Comparison of ENCODE assay signal across 12 mouse cellular contexts in the genomic region with DNA sequence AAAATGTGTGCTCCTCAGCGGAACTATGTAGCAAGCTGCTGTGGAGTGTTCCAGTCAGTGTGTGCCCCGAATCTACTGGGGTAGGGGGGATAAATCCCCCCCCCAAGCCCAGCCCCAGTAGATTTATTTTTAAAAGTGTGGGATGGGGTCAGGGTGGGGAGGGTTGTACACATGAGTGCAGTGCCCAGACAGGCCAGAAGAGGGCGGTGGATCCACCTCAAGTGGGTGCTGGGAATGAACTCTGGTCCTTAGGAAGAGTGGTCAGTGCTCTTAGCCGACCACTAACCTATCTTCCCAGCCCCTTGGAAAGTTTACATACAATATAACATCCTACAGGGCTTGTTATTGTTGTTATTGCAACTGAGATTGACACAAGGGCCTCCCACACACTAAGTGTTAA. TPM values are rescaled to one million over a fixed set of nuclear protein-coding genes. Genes with fewer than 3 reads are reported as not detected.
DNase-seq lines count a peak whose midpoint lies in the region; ATAC-seq and TF ChIP-seq lines count a peak whose summit lies in the region.
"Had no signal": no experiment of that assay in that cellular context is flagged by ENCODE, and none has a peak within 500 bp of the region (broad histone marks: within the 10 kb centered on the region; RNA-seq: fewer than 3 reads in every experiment).

No protein-coding gene starts in this region.

- no peaks in the 10 kb centered on the region for H3K36me3 ChIP-seq in hindbrain, postnatal 0 days (ENCODE audit: insufficient read depth, low read length)
- H3K36me3 ChIP-seq in hindbrain, embryonic 14.5 days (replicated peaks; ENCODE audit: control insufficient read depth, insufficient read depth) = no peaks in the 10 kb centered on the region
- H3K36me3 ChIP-seq in spleen, adult 2 months (ENCODE audit: control insufficient read depth, insufficient read depth, low read length) = no peaks in the 10 kb centered on the region
- no peaks in the 10 kb centered on the region for H3K36me3 ChIP-seq in hindbrain, embryonic 11.5 days (ENCODE audit: control insufficient read depth, insufficient read depth, low read length)
- H3K36me3 ChIP-seq: embryonic facial prominence, embryonic 13.5 days; hindbrain, embryonic 13.5 days; stomach, embryonic 15.5 days had no signal

- no peak overlapping the region for H3K4me2 ChIP-seq in hindbrain, postnatal 0 days (ENCODE audit: low read depth, low read length)
- H3K4me2 ChIP-seq in hindbrain, embryonic 14.5 days (replicated peaks) = no peak overlapping the region
- H3K4me2 ChIP-seq in hindbrain, embryonic 11.5 days (replicated peaks; ENCODE audit: low read depth, low read length) = no peak overlapping the region
- H3K4me2 ChIP-seq: embryonic facial prominence, embryonic 13.5 days; hindbrain, embryonic 13.5 days; stomach, embryonic 15.5 days had no signal

- ATAC-seq in hindbrain, postnatal 0 days = no peak
- ATAC-seq in hindbrain, embryonic 14.5 days (ENCODE audit: low FRiP score) = no peak
- ATAC-seq in hindbrain, embryonic 11.5 days (ENCODE audit: low FRiP score) = no peak

- no peak overlapping the region for H3K4me3 ChIP-seq in hindbrain, postnatal 0 days (ENCODE audit: low read length)
- no peak overlapping the region for H3K4me3 ChIP-seq in hindbrain, embryonic 14.5 days (replicated peaks; ENCODE audit: low read length)
- H3K4me3 ChIP-seq in spleen, adult 2 months (ENCODE audit: extremely low read depth, insufficient read depth, insufficient read length) = no peak overlapping the region
- no peak overlapping the region for H3K4me3 ChIP-seq in bone marrow macrophage, adult 2 months (ENCODE audit: insufficient read depth, low read length)
- H3K4me3 ChIP-seq in hindbrain, embryonic 11.5 days (ENCODE audit: low read depth, low read length) = no peak overlapping the region
- H3K4me3 ChIP-seq: embryonic facial prominence, embryonic 13.5 days; hindbrain, embryonic 13.5 days; stomach, embryonic 15.5 days had no signal

- peak; percentile 32; the same call in 1 of the 2 replicates for TF ChIP-seq CTCF in hindbrain, postnatal 0 days (IDR thresholded peaks at IDR 0.05; ENCODE audit: low read depth)
- peak; percentile 46; the same call in 1 of the 2 replicates for TF ChIP-seq CTCF in spleen, adult 2 months (IDR thresholded peaks at IDR 0.05; ENCODE audit: extremely low read depth, insufficient read depth, insufficient read length, insufficient replicate concordance)
- TF ChIP-seq CTCF in bone marrow macrophage, adult 2 months (IDR thresholded peaks at IDR 0.05; ENCODE audit: low read depth, low read length) = peak; percentile 66

- no peaks in the 10 kb centered on the region for H3K9me3 ChIP-seq in hindbrain, postnatal 0 days (ENCODE audit: low read length)
- no peaks in the 10 kb centered on the region for H3K9me3 ChIP-seq in hindbrain, embryonic 14.5 days (ENCODE audit: control insufficient read depth, low read length)
- H3K9me3 ChIP-seq in hindbrain, embryonic 11.5 days (ENCODE audit: control insufficient read depth, low read length) = no peaks in the 10 kb centered on the region
- H3K9me3 ChIP-seq: embryonic facial prominence, embryonic 13.5 days; hindbrain, embryonic 13.5 days; stomach, embryonic 15.5 days had no signal

- no peak for TF ChIP-seq POLR2A in spleen, adult 2 months (IDR thresholded peaks at IDR 0.05; ENCODE audit: low read depth, low read length)
- TF ChIP-seq POLR2A in bone marrow macrophage, adult 2 months (IDR thresholded peaks at IDR 0.05; ENCODE audit: borderline replicate concordance, low read depth, low read length) = no peak

- no peaks in the 10 kb centered on the region for H3K27me3 ChIP-seq in hindbrain, postnatal 0 days (ENCODE audit: insufficient read depth, low read length)
- H3K27me3 ChIP-seq in hindbrain, embryonic 14.5 days (ENCODE audit: control insufficient read depth, insufficient read depth, low read length) = no peaks in the 10 kb centered on the region
- H3K27me3 ChIP-seq in spleen, adult 2 months (ENCODE audit: control insufficient read depth, insufficient read depth, low read length) = no peaks in the 10 kb centered on the region
- H3K27me3 ChIP-seq in hindbrain, embryonic 11.5 days (ENCODE audit: control insufficient read depth, insufficient read depth, low read length) = no peaks in the 10 kb centered on the region
- H3K27me3 ChIP-seq: embryonic facial prominence, embryonic 13.5 days; hindbrain, embryonic 13.5 days; stomach, embryonic 15.5 days had no signal

- H3K9ac ChIP-seq in hindbrain, postnatal 0 days (replicated peaks; ENCODE audit: low read length) = no peak overlapping the region
- H3K9ac ChIP-seq in hindbrain, embryonic 14.5 days = no peak overlapping the region
- no peak overlapping the region for H3K9ac ChIP-seq in hindbrain, embryonic 11.5 days (ENCODE audit: low read depth, low read length)
- H3K9ac ChIP-seq: embryonic facial prominence, embryonic 13.5 days; hindbrain, embryonic 13.5 days; stomach, embryonic 15.5 days had no signal

- H3K4me1 ChIP-seq in hindbrain, postnatal 0 days (ENCODE audit: insufficient read depth, low read length) = no peaks in the 10 kb centered on the region
- peaks cover under 1% of the 10 kb centered on the region; the same call in 1 of the 2 replicates for H3K4me1 ChIP-seq in hindbrain, embryonic 14.5 days (replicated peaks; ENCODE audit: control insufficient read depth, insufficient read depth, low read length)
- no peaks in the 10 kb centered on the region for H3K4me1 ChIP-seq in spleen, adult 2 months (ENCODE audit: control insufficient read depth, insufficient read depth, insufficient read length)
- peaks cover 2% of the 10 kb centered on the region; the same call in 1 of the 2 replicates for H3K4me1 ChIP-seq in bone marrow macrophage, adult 2 months (ENCODE audit: control insufficient read depth, insufficient read depth, low read length)
- no peaks in the 10 kb centered on the region for H3K4me1 ChIP-seq in hindbrain, embryonic 11.5 days (replicated peaks; ENCODE audit: control insufficient read depth, insufficient read depth, low read length)
- H3K4me1 ChIP-seq: embryonic facial prominence, embryonic 13.5 days; stomach, embryonic 15.5 days had no signal

- no peak for DNase-seq in hindbrain, postnatal 0 days (ENCODE audit: low spot score)
- DNase-seq in hindbrain, embryonic 14.5 days (ENCODE audit: low spot score) = no peak
- DNase-seq in spleen, adult 2 months (ENCODE audit: low read depth in 1 of 2, low spot score in 2 of 2) = no peak
- DNase-seq in spleen, postnatal 36 days (ENCODE audit: low spot score in 2 of 2) = no peak
- DNase-seq in thymus, postnatal 25 days = peak; percentile 17
- no peak for DNase-seq in layer of hippocampus, adult 9-11 months
- DNase-seq in hindbrain, embryonic 11.5 days (ENCODE audit: low spot score) = no peak
- DNase-seq: midbrain, embryonic 14.5 days had no signal

- WGBS in hindbrain, postnatal 0 days = 54% methylated on average over 4 of the region's 4 CpGs
- 52% methylated on average over 4 of the region's 4 CpGs for WGBS in hindbrain, embryonic 14.5 days
- WGBS in spleen, adult 2 months = 57% methylated on average over 4 of the region's 4 CpGs
- WGBS in hindbrain, embryonic 11.5 days = 54% methylated on average over 4 of the region's 4 CpGs

- no peak overlapping the region for H3K27ac ChIP-seq in hindbrain, postnatal 0 days
- no peak overlapping the region for H3K27ac ChIP-seq in hindbrain, embryonic 14.5 days
- no peak overlapping the region for H3K27ac ChIP-seq in spleen, adult 2 months (ENCODE audit: insufficient read depth, low read length)
- H3K27ac ChIP-seq in bone marrow macrophage, adult 2 months (ENCODE audit: insufficient read depth, low read depth, low read length) = no peak overlapping the region
- H3K27ac ChIP-seq in hindbrain, embryonic 11.5 days (ENCODE audit: low read depth, low read length) = no peak overlapping the region
- H3K27ac ChIP-seq: embryonic facial prominence, embryonic 13.5 days; hindbrain, embryonic 13.5 days; stomach, embryonic 15.5 days had no signal

RNA-seq across cellular contexts. Expression of a gene that starts 12.5 kb away (rescaled TPM):
- 102 and 105 TPM in 2 replicates for total RNA-seq in hindbrain, postnatal 0 days (2014; rRNA removed)
- polyA plus RNA-seq in hindbrain, postnatal 0 days (2015; fragmentation: Nextera tagmentation; extraction: Ambion mirVana) = 165 and 180 TPM in 2 replicates
- 175 and 176 TPM in 2 replicates for polyA plus RNA-seq in hindbrain, embryonic 14.5 days (2014; fragmentation: Nextera tagmentation; extraction: Ambion mirVana)
- 7.4 and 11.1 TPM in 2 replicates for polyA plus RNA-seq in spleen, adult 2 months (2012; rRNA removed)
- 6.9 and 9.2 TPM in 2 replicates for polyA plus RNA-seq in bone marrow macrophage, adult 2 months (2012; ENCODE audit: insufficient read depth, insufficient read length, missing spikeins)
- polyA plus RNA-seq in hindbrain, embryonic 11.5 days (2014; fragmentation: Nextera tagmentation; extraction: Ambion mirVana) = 86.2 and 91.2 TPM in 2 replicates

RNA-seq across cellular contexts. Expression of a gene that starts 35.8 kb away (rescaled TPM):
- 15.0 and 17.6 TPM in 2 replicates for total RNA-seq in hindbrain, postnatal 0 days (2014; rRNA removed)
- 17.4 and 18.8 TPM in 2 replicates for polyA plus RNA-seq in hindbrain, postnatal 0 days (2015; fragmentation: Nextera tagmentation; extraction: Ambion mirVana)
- 16.0 and 17.1 TPM in 2 replicates for polyA plus RNA-seq in hindbrain, embryonic 14.5 days (2014; fragmentation: Nextera tagmentation; extraction: Ambion mirVana)
- polyA plus RNA-seq in spleen, adult 2 months (2012; rRNA removed) = 2.9 and 4.1 TPM in 2 replicates
- polyA plus RNA-seq in bone marrow macrophage, adult 2 months (2012; ENCODE audit: insufficient read depth, insufficient read length, missing spikeins) = 2.1 TPM in 2 replicates
- polyA plus RNA-seq in hindbrain, embryonic 11.5 days (2014; fragmentation: Nextera tagmentation; extraction: Ambion mirVana) = 11.0 and 15.0 TPM in 2 replicates
